Mouse (Mus musculus): Measurements from ENCODE around the gene Ovol3. TPM values are rescaled to one million over a fixed set of nuclear protein-coding genes. Genes with fewer than 3 reads are reported as not detected.
"Not testable (repeated sequence)": the region's sequence is repeated elsewhere in the genome, so short reads cannot be mapped to it uniquely, and the experiment has no call there.

Gene Ovol3
- polyA plus RNA-seq, 1 experiment from 2014 or later: not detected

DNA sequence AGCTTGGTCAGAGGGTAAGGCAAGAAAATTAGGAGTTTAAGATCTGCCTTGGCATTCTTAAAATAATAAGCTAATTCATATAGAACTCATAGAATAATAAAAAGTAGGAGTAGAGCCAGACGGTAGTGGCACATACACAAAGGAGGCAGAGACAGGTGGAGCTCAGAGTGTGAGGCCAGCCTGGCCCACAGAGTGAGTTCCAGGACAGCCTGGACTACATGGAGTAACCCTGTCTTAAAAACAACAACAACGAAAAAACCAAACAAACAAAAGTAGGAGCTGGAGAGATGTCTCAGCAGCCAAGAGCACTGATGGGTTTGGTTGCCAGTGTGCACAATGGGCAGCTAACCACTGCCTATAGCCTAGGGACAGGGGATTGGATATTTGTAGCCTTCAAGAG lies 18.2 kb downstream of the Ovol3 start:
- WGBS: 78% methylated on average over 2 of the region's 2 CpGs
- ATAC-seq (ENCODE audit: low FRiP score) (peak; percentile 52), DNase-seq (ENCODE audit: low spot score, missing footprints) (no peak)
- Histone ChIP-seq H3K36me3 (ENCODE audit: control insufficient read depth, insufficient read depth, low read length) (no peaks in the 10 kb centered on the region), H3K27ac (ENCODE audit: low read depth, low read length) (no peak overlapping the region), H3K9ac (ENCODE audit: low read length) (no peak overlapping the region), H3K4me3 (ENCODE audit: low read depth, low read length) (no peak overlapping the region), H3K4me2 (no peak overlapping the region), H3K4me1 (ENCODE audit: control insufficient read depth, insufficient read depth, low read length) (peaks cover 7% of the 10 kb centered on the region; the same call in 1 of the 2 replicates), H3K9me3 (ENCODE audit: control insufficient read depth, low read length) (no peaks in the 10 kb centered on the region), H3K27me3 (ENCODE audit: control insufficient read depth, insufficient read depth, low read length) (no peaks in the 10 kb centered on the region)

DNA sequence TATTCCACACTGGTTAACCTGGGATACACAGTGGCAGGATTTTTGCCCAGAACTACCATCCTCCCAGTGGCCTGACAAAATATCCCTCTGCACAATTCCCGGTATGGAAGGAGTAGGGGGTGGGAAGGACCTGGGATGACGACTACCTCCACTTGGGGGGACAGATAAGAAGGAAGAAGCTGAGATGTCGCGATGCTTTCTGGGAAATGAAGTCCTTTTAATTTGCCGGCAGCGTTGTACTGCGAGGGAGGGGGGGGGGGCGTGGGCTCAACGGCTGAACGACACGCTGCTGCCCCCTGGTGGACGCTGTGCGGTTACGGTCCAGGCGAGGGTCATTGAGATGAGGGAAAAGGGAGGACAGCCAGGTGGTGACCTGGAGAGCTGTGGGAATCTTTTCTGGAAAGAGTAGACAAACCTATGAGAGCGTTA lies 18.8 kb downstream of the Ovol3 start:
- peaks cover 7% of the 10 kb centered on the region; the same call in 1 of the 2 replicates for H3K4me1 ChIP-seq (ENCODE audit: control insufficient read depth, insufficient read depth, low read length)
- ATAC-seq (ENCODE audit: low FRiP score) (peak; percentile 81), DNase-seq (ENCODE audit: low spot score, missing footprints) (peak; percentile 99)
- H3K36me3 ChIP-seq (ENCODE audit: control insufficient read depth, insufficient read depth, low read length): no peaks in the 10 kb centered on the region
- H3K4me3 ChIP-seq (ENCODE audit: low read depth, low read length): no peak overlapping the region
- H3K4me2 ChIP-seq: peak overlapping the region; percentile 35; the same call in 1 of the 2 replicates
- H3K27me3 ChIP-seq (ENCODE audit: control insufficient read depth, insufficient read depth, low read length): no peaks in the 10 kb centered on the region
- WGBS: under 1% methylated on average over 15 of the region's 16 CpGs
- no peaks in the 10 kb centered on the region for H3K9me3 ChIP-seq (ENCODE audit: control insufficient read depth, low read length)
- no peak overlapping the region for H3K27ac ChIP-seq (ENCODE audit: low read depth, low read length)
- no peak overlapping the region for H3K9ac ChIP-seq (ENCODE audit: low read length)

DNA sequence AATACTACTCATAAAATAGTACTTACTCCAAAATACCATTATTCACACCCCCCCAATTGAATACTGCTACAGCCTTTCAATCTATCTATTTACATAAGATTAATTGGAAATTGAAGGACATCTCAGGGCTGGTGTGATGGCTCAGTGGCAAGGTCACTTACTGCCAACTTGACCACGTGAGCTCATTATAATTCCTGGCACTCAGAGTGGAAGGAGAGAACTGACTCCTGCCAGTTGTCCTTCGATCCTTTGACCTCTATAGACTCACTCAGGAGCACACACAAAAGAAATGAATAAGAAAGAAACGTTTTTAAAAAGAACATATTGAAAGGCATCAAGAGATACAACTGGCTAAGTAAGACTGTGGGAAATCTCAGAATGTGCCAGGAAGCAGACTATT lies 19.6 kb downstream of the Ovol3 start:
- Histone ChIP-seq H3K36me3 (ENCODE audit: control insufficient read depth, insufficient read depth, low read length) (no peaks in the 10 kb centered on the region), H3K4me3 (ENCODE audit: low read depth, low read length) (no peak overlapping the region), H3K4me2 (no peak overlapping the region), H3K4me1 (ENCODE audit: control insufficient read depth, insufficient read depth, low read length) (peaks cover 7% of the 10 kb centered on the region; the same call in 1 of the 2 replicates), H3K27me3 (ENCODE audit: control insufficient read depth, insufficient read depth, low read length) (no peaks in the 10 kb centered on the region), H3K9ac (ENCODE audit: low read length) (no peak overlapping the region), H3K9me3 (ENCODE audit: control insufficient read depth, low read length) (no peaks in the 10 kb centered on the region), H3K27ac (ENCODE audit: low read depth, low read length) (no peak overlapping the region)
- WGBS: 73% methylated on average over 3 of the region's 3 CpGs
- ATAC-seq (ENCODE audit: low FRiP score) (no peak), DNase-seq (ENCODE audit: low spot score, missing footprints) (peak; percentile 26)

- no peak overlapping the region for H3K27ac ChIP-seq (ENCODE audit: low read depth, low read length)
- H3K4me2 ChIP-seq: no peak overlapping the region
- ATAC-seq (ENCODE audit: low FRiP score) (no peak), DNase-seq (ENCODE audit: low spot score, missing footprints) (no peak)
- H3K9ac ChIP-seq (ENCODE audit: low read length): no peak overlapping the region
- WGBS: 89% methylated on average over 3 of the region's 3 CpGs
- no peak overlapping the region for H3K4me3 ChIP-seq (ENCODE audit: low read depth, low read length)
- H3K27me3 ChIP-seq (ENCODE audit: control insufficient read depth, insufficient read depth, low read length): no peaks in the 10 kb centered on the region
- H3K4me1 ChIP-seq (ENCODE audit: control insufficient read depth, insufficient read depth, low read length): no peaks in the 10 kb centered on the region
- H3K9me3 ChIP-seq (ENCODE audit: control insufficient read depth, low read length): no peaks in the 10 kb centered on the region
- no peaks in the 10 kb centered on the region for H3K36me3 ChIP-seq (ENCODE audit: control insufficient read depth, insufficient read depth, low read length)
Measured at GRCm38 (mm10) chr7:30213881-30214280, 21.6 kb downstream of the Ovol3 start.

DNA sequence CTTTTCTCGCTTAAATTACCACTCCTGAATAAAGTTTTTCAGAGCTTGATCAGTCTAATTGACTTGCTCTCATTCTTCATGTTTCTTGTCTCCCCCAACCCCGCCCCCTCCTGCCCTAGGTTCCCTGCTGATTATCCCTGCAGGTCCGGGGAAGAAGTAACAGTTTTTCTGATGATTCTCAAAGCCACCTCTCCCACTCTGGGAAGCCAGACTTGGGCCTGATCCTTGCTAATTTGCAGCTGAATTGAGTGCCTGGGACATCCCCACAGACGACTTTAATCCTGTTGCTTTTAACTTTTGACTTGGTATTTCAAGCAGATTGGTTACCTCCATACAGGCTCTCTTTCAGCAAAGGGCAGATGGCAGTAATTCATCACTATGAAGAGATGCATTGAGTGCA lies 24.5 kb downstream of the Ovol3 start:
- H3K4me1 ChIP-seq (ENCODE audit: control insufficient read depth, insufficient read depth, low read length): no peaks in the 10 kb centered on the region
- DNase-seq (ENCODE audit: low spot score, missing footprints): peak; percentile 51
- H3K9ac ChIP-seq (ENCODE audit: low read length): no peak overlapping the region
- 25% methylated on average over 4 of the region's 4 CpGs for WGBS
- no peaks in the 10 kb centered on the region for H3K9me3 ChIP-seq (ENCODE audit: control insufficient read depth, low read length)
- ATAC-seq (ENCODE audit: low FRiP score): no peak
- no peak overlapping the region for H3K4me2 ChIP-seq
- no peaks in the 10 kb centered on the region for H3K27me3 ChIP-seq (ENCODE audit: control insufficient read depth, insufficient read depth, low read length)
- H3K4me3 ChIP-seq (ENCODE audit: low read depth, low read length): no peak overlapping the region
- H3K27ac ChIP-seq (ENCODE audit: low read depth, low read length): no peak overlapping the region
- no peaks in the 10 kb centered on the region for H3K36me3 ChIP-seq (ENCODE audit: control insufficient read depth, insufficient read depth, low read length)

DNA sequence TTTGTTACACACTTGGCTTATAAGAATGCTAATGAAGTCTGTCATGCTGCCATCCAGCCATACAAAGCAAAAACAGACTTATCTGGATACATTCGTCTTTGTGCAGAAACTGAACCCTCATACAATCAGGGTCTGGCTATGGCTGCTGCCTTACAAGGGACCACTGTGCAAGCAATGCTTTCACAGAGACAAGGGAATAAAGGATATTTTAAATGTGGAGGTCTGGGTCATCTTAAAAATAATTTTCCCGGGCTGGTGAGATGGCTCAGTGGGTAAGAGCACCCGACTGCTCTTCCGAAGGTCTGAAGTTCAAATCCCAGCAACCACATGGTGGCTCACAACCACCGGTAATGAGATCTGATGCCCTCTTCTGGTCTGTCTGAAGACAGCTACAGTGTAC lies 29.2 kb downstream of the Ovol3 start:
- H3K36me3 ChIP-seq (ENCODE audit: control insufficient read depth, insufficient read depth, low read length); H3K4me3 ChIP-seq (ENCODE audit: low read depth, low read length); H3K4me2 ChIP-seq; H3K9ac ChIP-seq (ENCODE audit: low read length); H3K4me1 ChIP-seq (ENCODE audit: control insufficient read depth, insufficient read depth, low read length); ATAC-seq (ENCODE audit: low FRiP score); H3K27ac ChIP-seq (ENCODE audit: low read depth, low read length); H3K9me3 ChIP-seq (ENCODE audit: control insufficient read depth, low read length); H3K27me3 ChIP-seq (ENCODE audit: control insufficient read depth, insufficient read depth, low read length): not testable (repeated sequence)
- 59% methylated on average over 5 of the region's 5 CpGs for WGBS
- peak; percentile 53 for DNase-seq (ENCODE audit: low spot score, missing footprints)

DNA sequence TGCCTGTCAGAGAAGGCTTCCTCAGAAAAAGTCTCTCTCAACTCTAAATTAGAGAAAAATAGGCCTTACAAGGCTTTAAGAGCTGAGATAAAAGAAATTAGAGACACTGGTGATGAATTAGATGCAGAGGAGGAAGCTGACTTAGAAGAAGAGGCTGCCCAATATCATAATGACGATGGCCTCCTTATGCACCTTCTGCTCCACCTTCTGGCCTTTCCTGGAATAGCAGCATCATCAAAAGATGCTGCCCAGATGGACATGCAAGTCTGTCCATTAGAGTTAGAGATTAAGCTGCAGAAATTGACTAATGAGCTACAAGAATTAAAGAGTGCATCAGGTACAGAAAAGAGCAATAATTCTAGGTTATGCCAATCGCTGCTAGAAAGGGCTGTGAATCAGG lies 30.1 kb downstream of the Ovol3 start:
- DNase-seq (ENCODE audit: low spot score, missing footprints): peak; percentile 95
- ATAC-seq (ENCODE audit: low FRiP score): no peak
- 4% methylated on average over 2 of the region's 2 CpGs for WGBS
- no peaks in the 10 kb centered on the region for H3K9me3 ChIP-seq (ENCODE audit: control insufficient read depth, low read length)
- no peak overlapping the region for H3K9ac ChIP-seq (ENCODE audit: low read length)
- H3K4me3 ChIP-seq (ENCODE audit: low read depth, low read length): no peak overlapping the region
- H3K27ac ChIP-seq (ENCODE audit: low read depth, low read length): no peak overlapping the region
- no peaks in the 10 kb centered on the region for H3K36me3 ChIP-seq (ENCODE audit: control insufficient read depth, insufficient read depth, low read length)
- H3K4me2 ChIP-seq: no peak overlapping the region
- peaks cover 4% of the 10 kb centered on the region for H3K4me1 ChIP-seq (ENCODE audit: control insufficient read depth, insufficient read depth, low read length)
- H3K27me3 ChIP-seq (ENCODE audit: control insufficient read depth, insufficient read depth, low read length): no peaks in the 10 kb centered on the region

GRCm38 (mm10) chr7:30204380-30204779 lies 31.1 kb downstream of the Ovol3 start:
- H3K36me3 ChIP-seq (ENCODE audit: control insufficient read depth, insufficient read depth, low read length): no peaks in the 10 kb centered on the region
- no peaks in the 10 kb centered on the region for H3K27me3 ChIP-seq (ENCODE audit: control insufficient read depth, insufficient read depth, low read length)
- 24% methylated on average over 8 of the region's 8 CpGs for WGBS
- no peak overlapping the region for H3K4me3 ChIP-seq (ENCODE audit: low read depth, low read length)
- H3K9me3 ChIP-seq (ENCODE audit: control insufficient read depth, low read length): no peaks in the 10 kb centered on the region
- H3K4me2 ChIP-seq: no peak overlapping the region
- peaks cover 4% of the 10 kb centered on the region for H3K4me1 ChIP-seq (ENCODE audit: control insufficient read depth, insufficient read depth, low read length)
- H3K9ac ChIP-seq (ENCODE audit: low read length): no peak overlapping the region
- H3K27ac ChIP-seq (ENCODE audit: low read depth, low read length): no peak overlapping the region; the same call in 1 of the 2 replicates
- DNase-seq (ENCODE audit: low spot score, missing footprints): no peak
- no peak for ATAC-seq (ENCODE audit: low FRiP score)

- Histone ChIP-seq H3K27ac (ENCODE audit: low read depth, low read length) (no peak overlapping the region), H3K9me3 (ENCODE audit: control insufficient read depth, low read length) (no peaks in the 10 kb centered on the region), H3K4me1 (ENCODE audit: control insufficient read depth, insufficient read depth, low read length) (peaks cover 4% of the 10 kb centered on the region), H3K27me3 (ENCODE audit: control insufficient read depth, insufficient read depth, low read length) (no peaks in the 10 kb centered on the region), H3K36me3 (ENCODE audit: control insufficient read depth, insufficient read depth, low read length) (no peaks in the 10 kb centered on the region), H3K4me2 (no peak overlapping the region), H3K9ac (ENCODE audit: low read length) (no peak overlapping the region), H3K4me3 (ENCODE audit: low read depth, low read length) (no peak overlapping the region)
- DNase-seq (ENCODE audit: low spot score, missing footprints): no peak
- WGBS: 82% methylated on average over 11 of the region's 11 CpGs
- ATAC-seq (ENCODE audit: low FRiP score): no peak
Measured at GRCm38 (mm10) chr7:30202895-30203690, 32.4 kb downstream of the Ovol3 start.

All from midbrain, embryonic 11.5 days (tissue).